Mouse (Mus musculus) G1E (cell line): ENCODE results near the gene Smyd4. TPM values are rescaled to one million over a fixed set of nuclear protein-coding genes. Genes with fewer than 3 reads are reported as not detected.

Experiments
- ATAC-seq: 2 replicates; pipeline ENCODE4 v1.8.0; 2016; ENCODE audit warnings: mild to moderate bottlenecking; ENCODE audit not compliant: insufficient number of reproducible peaks, poor library complexity, low FRiP score, severe bottlenecking; ENCODE audit errors: extremely low read depth
- DNase-seq: peaks from one replicate; pipeline ENCODE4 v3.0.0; 2012; ENCODE audit warnings: low spot score
- H3K27me3 ChIP-seq: 2 replicates; pipeline ENCODE4 v1.6.1; 2012; ENCODE audit warnings: mild to moderate bottlenecking, low read length, inconsistent platforms; ENCODE audit not compliant: insufficient read depth
- H3K36me3 ChIP-seq: replicated peaks from 2 replicates; pipeline ENCODE3; 2012; ENCODE audit warnings: mild to moderate bottlenecking, inconsistent platforms
- H3K4me1 ChIP-seq: 2 replicates; pipeline ENCODE4 v1.6.1; 2012; ENCODE audit warnings: low read depth, low read length, inconsistent platforms, mixed read lengths; ENCODE audit not compliant: insufficient read depth
- H3K4me3 ChIP-seq: 2 replicates; pipeline ENCODE4 v1.5.1; 2012; ENCODE audit warnings: low read depth, mild to moderate bottlenecking, inconsistent platforms, low read length, moderate library complexity, mixed read lengths
- H3K9me3 ChIP-seq: replicated peaks from 2 replicates; pipeline ENCODE4 v1.6.1; 2012; ENCODE audit warnings: inconsistent platforms
- CTCF ChIP-seq: IDR thresholded peaks from 2 replicates; pipeline ENCODE4 v1.5.1; 2012; ENCODE audit warnings: low read depth, low read length, inconsistent platforms, mixed read lengths
- GATA1 ChIP-seq: IDR thresholded peaks from 2 replicates; pipeline ENCODE4 v1.6.1; 2012; ENCODE audit warnings: borderline replicate concordance, low read length, inconsistent platforms, mixed read lengths
- GATA2 ChIP-seq: IDR thresholded peaks from 2 replicates; pipeline ENCODE4 v1.6.1; 2012; ENCODE audit warnings: low read depth, low read length, inconsistent platforms, borderline replicate concordance
- POLR2AphosphoS5 ChIP-seq: IDR thresholded peaks from 2 replicates; pipeline ENCODE4 v1.6.1; 2012; ENCODE audit warnings: low read depth, low read length, inconsistent platforms; ENCODE audit not compliant: insufficient replicate concordance
- TAL1 ChIP-seq: conservative IDR thresholded peaks from 2 replicates; pipeline ENCODE4 v1.6.1; 2012; ENCODE audit warnings: low read depth, low read length, inconsistent platforms, mixed read lengths
- polyA plus RNA-seq: library from polyadenylated mRNA; stranded (reverse); fragments of >175 nt; gene quantifications from 2 replicates; pipeline ENCODE4 v1.2.3, GENCODE M21; 2012
- total RNA-seq, 2 experiments: library from RNA; stranded (forward) in 1 of 2; stranded (reverse) in 1 of 2; fragments of 200-1000 nt in 1 of 2; fragments of >200 nt in 1 of 2; fragmentation: Nextera tagmentation in 1 of 2; gene quantifications; 2 replicates each; pipeline ENCODE4 v1.2.3; 2014 to 2017

Smyd4 gene
- total and polyA plus RNA-seq, 3 experiments: 1.1 to 15.0 (median 12.4) TPM

- no peak overlapping the region for H3K4me3 ChIP-seq
- DNase-seq (no peak), ATAC-seq (no peak)
- H3K4me1 ChIP-seq: peaks cover 3% of the 10 kb centered on the region; the same call in 1 of the 2 replicates
- no peaks in the 10 kb centered on the region for H3K9me3 ChIP-seq
- TF ChIP-seq GATA1 (no peak), POLR2AphosphoS5 (no peak), GATA2 (no peak), CTCF (no peak), TAL1 (no peak)
- H3K27me3 ChIP-seq: peaks cover 53% of the 10 kb centered on the region
- H3K36me3 ChIP-seq: no peaks in the 10 kb centered on the region
Measured at GRCm38 (mm10) chr11:75420810-75421374, 72.7 kb downstream of the Smyd4 start.

GRCm38 (mm10) chr11:75421375-75422012 lies 73.3 kb downstream of the Smyd4 start:
- no peak for TF ChIP-seq GATA1
- TF ChIP-seq CTCF: no peak
- no peak for TF ChIP-seq GATA2
- TF ChIP-seq POLR2AphosphoS5: no peak
- TF ChIP-seq TAL1: no peak
- Histone ChIP-seq H3K36me3 (no peaks in the 10 kb centered on the region), H3K9me3 (no peaks in the 10 kb centered on the region), H3K4me1 (peaks cover 3% of the 10 kb centered on the region; the same call in 1 of the 2 replicates), H3K27me3 (peaks cover 49% of the 10 kb centered on the region), H3K4me3 (no peak overlapping the region)
- ATAC-seq: no peak
- DNase-seq: no peak

- no peak for ATAC-seq
Measured at GRCm38 (mm10) chr11:75422013-75422792, 74.0 kb downstream of the Smyd4 start, which contains the start of gene Serpinf1. Gene Serpinf1, minus strand, starts transcription at chr11:75422701.

GRCm38 (mm10) chr11:75423091-75423490 lies 74.9 kb downstream of the Smyd4 start:
- ATAC-seq (no peak), DNase-seq (no peak)
- TF ChIP-seq CTCF: no peak
- no peak for TF ChIP-seq GATA2
- Histone ChIP-seq H3K36me3 (no peaks in the 10 kb centered on the region), H3K4me3 (no peak overlapping the region), H3K27me3 (peaks cover 44% of the 10 kb centered on the region), H3K9me3 (no peaks in the 10 kb centered on the region), H3K4me1 (no peaks in the 10 kb centered on the region)

More at GRCm38 (mm10) chr11:75422013-75422792, 74.0 kb downstream of the Smyd4 start, which contains the start of gene Serpinf1:
- peaks cover 44% of the 10 kb centered on the region for H3K27me3 ChIP-seq
- DNase-seq: no peak
- no peaks in the 10 kb centered on the region for H3K9me3 ChIP-seq
- H3K4me3 ChIP-seq: no peak within 1 kb of the TSS
- no peak for TF ChIP-seq TAL1
- TF ChIP-seq GATA2: no peak
- no peak for TF ChIP-seq GATA1
- no peak for TF ChIP-seq POLR2AphosphoS5
- no peak for TF ChIP-seq CTCF
- no peaks in the 10 kb centered on the region for H3K36me3 ChIP-seq
- no peaks in the 10 kb centered on the region for H3K4me1 ChIP-seq

- ATAC-seq: no peak
- H3K27me3 ChIP-seq: peaks cover 46% of the 10 kb centered on the region
- no peak overlapping the region for H3K4me3 ChIP-seq
- peaks cover 4% of the 10 kb centered on the region for H3K4me1 ChIP-seq
- DNase-seq: no peak
- TF ChIP-seq GATA2 (no peak), POLR2AphosphoS5 (no peak)
- H3K36me3 ChIP-seq: no peaks in the 10 kb centered on the region
- no peaks in the 10 kb centered on the region for H3K9me3 ChIP-seq
Measured at GRCm38 (mm10) chr11:75424033-75424432, 75.8 kb downstream of the Smyd4 start.

- peaks cover 4% of the 10 kb centered on the region for H3K4me1 ChIP-seq
- DNase-seq: no peak
- no peaks in the 10 kb centered on the region for H3K9me3 ChIP-seq
- no peaks in the 10 kb centered on the region for H3K36me3 ChIP-seq
- no peak overlapping the region for H3K4me3 ChIP-seq
- H3K27me3 ChIP-seq: peaks cover 48% of the 10 kb centered on the region
- no peak for TF ChIP-seq GATA2
- TF ChIP-seq CTCF: no peak
- TF ChIP-seq POLR2AphosphoS5: no peak
- TF ChIP-seq TAL1: no peak
- no peak for TF ChIP-seq GATA1
- no peak for ATAC-seq
Measured at GRCm38 (mm10) chr11:75424459-75424858, 76.2 kb downstream of the Smyd4 start.
